Mouse (Mus musculus) heart, postnatal 0 days (tissue): ENCODE data around the gene Myf5.

Source experiments
- CTCF ChIP-seq: IDR thresholded peaks from 2 replicates; pipeline ENCODE4 v1.5.1; 2016; ENCODE audit warnings: antibody characterized with exemption, control low read depth, low read depth
- EP300 ChIP-seq: IDR thresholded peaks from 2 replicates; pipeline ENCODE4 v1.6.1; 2016; ENCODE audit warnings: antibody characterized with exemption, low read depth

- no peak for TF ChIP-seq CTCF
- no peak for TF ChIP-seq EP300
Measured at GRCm38 (mm10) chr10:107484050-107484449, 1.9 kb downstream of the Myf5 start.
